Mouse (Mus musculus) B cell, adult 2 months (primary cell): Measurements from ENCODE around the gene Ntsr1.

Experiments used
- DNase-seq, 2 experiments: peaks; one replicate each; pipeline ENCODE4 v3.0.0; 2022

The Ntsr1 gene

DNA sequence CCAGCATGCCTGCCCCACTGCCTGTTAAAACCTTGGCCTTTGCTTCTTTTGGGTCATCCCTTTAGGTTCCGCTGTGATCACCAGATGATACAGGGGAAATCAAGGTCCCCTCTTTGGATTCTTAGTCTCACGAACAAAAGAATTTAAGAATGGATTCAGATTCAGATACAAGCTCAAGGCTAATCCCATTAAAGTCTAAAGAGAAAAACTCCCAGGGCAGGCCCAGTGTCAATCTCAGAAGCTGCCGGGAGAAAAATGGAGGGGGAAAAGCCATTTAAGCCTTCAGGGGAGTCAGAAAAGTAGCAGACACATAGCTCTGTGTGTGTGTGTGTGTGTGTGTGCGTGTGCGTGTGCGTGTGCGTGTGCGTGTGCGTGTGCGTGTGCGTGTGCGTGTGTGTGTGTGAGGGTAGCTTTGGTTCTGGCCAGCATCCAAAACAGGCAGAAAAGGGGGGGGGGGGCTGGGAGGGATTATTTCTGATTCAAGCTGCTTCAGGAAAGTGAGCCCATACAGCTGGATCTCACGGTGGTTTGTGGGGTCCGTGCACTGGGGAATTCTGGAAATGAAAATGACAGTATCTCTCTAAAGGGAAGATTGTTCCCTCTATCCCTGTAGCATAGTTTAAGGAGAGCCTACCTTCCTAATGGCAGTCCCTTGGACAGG lies 8.8 kb downstream of the Ntsr1 start:
- DNase-seq: no peak

DNA sequence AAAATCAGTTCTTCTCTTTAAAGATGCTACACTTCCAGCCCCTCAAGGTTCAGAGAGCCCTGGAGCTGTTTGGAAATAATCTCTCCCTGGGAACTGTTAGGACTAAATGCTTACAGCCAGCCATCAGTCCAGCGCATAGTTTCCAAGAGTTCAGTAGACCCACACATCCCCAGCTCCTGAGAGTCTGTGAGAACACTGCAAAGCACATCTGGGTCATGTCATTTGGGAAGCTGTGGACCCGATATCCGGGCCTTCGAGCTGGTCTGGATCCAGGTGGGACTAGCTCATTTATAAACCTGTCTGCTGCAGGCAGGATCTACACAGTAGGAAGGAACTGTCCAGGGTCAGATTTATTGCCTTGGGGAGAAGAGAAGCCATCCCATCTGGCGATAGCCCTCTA lies 11.1 kb downstream of the Ntsr1 start:
- no peak for DNase-seq

DNA sequence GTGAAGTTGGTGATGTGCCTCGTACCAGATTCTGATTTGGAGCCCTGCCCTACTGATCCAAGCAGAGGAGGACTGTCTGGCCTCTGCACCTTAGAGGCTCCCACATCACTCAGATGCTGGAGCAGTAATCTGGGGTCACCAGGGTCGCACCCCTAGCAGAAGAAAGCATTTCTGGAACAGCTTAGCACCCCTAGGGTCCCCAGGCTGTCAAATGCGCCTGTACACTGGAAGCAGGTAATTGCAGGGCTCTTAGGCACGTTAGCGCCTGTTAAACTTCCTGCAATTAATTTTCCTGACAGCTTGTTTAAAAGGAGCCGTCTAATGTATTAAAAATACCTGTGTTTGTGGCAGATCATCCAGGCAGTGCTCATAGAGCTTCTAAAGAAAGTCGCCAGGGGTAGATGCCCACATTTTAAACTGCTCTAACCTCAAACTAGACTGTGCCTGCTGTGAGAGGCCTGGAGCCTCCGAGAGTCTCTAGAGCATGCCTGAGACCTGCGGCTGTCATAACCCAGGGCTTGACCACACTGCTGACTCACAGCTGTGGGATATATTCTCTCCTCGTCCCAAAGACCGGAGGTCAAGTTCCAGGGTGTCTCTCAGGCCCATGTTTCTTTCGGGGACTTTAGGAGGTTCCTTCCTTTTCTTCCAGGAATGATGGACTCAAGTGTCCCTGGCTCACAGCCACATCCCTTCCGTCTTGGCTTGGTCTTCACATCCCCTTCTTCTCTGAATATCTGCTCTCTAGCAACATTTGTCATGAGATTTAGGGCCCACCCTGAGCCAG lies 12.3 kb downstream of the Ntsr1 start:
- no peak for DNase-seq

DNA sequence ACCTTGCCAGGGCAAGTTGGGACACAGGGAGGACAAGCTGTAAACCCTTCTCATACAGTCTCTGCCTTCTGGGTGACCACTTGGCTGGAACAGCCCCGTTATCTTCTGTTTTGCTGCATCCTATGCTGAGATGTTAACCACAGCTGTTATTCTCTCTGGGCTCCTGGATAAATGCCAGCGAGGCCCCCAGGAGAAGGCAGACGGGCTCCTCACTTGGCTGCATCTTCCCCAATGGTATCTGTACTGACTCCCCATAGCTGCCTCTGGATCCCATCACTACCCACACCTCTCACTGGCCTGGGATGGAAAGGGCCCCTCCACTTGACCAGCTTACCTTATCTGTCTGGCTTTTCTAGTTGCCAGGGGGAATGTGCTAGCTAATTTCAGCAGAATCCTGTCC lies 13.2 kb downstream of the Ntsr1 start:
- DNase-seq: no peak

DNA sequence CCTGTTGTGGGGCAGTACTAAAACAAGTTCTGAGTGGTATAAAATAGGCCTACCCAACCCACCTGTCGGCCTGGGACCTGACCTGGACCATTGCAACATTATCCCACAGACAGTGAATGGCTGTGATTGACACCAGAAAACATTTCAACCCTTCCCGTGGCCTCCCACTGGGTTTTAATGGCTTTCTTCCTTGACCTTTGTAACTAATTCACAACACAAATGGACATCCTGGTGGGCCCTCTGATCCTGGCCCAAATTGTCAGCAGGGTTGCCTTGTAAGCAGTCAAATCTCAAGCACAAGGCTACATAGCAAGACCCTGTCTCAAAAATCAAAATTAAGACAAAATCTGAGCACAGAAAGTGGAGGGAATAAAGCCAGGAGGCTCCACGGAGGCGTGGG lies 14.1 kb downstream of the Ntsr1 start:
- no peak for DNase-seq

DNA sequence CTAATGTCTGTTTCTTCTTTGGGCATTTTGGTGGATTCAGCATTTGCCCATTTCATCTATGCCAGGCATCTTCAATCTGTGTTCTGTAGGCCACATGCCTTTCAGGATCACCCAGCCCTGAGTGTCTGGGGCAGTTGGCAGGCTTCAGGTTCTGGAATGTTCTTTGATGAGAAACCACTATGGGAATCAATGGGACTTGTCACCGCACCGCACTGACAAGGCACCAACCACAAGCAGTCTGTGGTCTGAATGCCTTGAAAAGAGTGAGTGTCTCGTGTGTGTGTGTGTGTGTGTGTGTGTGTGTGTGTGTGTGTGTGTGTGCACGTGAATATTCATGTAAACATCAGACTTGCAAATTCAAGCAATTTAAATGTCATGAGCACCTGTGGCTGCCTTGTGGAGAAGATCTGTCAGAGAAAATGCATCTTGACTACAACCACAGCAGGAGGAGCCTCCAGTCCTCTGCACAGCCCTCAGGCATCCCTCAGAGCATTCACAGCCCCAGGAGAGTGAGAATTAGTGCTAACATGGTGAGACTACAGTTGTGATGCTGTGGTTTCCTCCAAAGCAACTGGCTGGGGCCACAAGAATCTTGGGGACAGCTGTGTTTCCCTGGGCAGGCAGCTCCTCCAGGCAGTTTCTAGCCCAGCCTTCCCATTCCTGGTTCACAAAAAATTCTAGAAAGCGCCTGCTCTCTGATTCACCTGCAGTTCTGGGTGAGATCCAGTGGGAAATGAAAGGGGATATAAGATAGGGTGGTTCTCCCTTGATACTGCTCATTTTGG lies 21.9 kb downstream of the Ntsr1 start:
- DNase-seq: no peak

DNA sequence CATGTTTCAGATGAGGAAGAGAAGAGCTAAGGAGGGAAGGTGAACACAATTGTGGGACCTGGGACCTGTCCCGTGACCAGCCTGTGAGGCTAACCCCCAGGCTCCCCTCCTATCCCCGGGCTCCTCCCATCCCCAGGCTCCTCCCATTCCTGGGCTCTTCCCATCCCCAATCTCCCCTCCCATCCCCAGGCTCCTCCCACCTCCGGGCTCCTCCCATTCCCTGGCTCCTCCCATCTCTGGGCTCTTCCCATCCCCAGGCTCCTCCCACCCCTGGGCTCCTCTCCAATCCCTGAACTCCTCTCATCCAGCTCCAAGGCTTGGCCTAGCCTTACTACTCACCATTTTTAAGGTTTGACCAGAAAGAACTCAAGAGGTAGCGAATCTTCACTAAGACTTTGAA lies 23.0 kb downstream of the Ntsr1 start:
- no peak for DNase-seq

DNA sequence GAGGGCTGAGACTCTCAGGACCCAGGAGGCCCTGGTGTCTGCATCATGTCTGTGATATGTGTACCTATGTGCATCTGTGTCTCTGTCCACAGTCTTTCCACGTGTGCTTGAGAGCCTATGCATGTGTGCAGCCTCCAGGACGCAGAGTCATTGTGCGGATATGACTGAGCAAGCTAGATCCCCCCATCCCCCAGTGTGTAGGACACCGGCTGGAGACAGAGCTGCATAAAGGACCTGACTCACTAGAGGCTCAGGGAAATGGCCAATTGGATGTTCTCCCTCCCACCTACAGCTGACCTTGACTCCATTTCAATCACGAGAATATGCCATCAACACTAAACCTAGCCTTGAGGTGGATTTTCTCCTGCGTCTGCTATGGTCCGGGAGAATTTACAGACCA lies 27.7 kb downstream of the Ntsr1 start:
- no peak for DNase-seq

DNA sequence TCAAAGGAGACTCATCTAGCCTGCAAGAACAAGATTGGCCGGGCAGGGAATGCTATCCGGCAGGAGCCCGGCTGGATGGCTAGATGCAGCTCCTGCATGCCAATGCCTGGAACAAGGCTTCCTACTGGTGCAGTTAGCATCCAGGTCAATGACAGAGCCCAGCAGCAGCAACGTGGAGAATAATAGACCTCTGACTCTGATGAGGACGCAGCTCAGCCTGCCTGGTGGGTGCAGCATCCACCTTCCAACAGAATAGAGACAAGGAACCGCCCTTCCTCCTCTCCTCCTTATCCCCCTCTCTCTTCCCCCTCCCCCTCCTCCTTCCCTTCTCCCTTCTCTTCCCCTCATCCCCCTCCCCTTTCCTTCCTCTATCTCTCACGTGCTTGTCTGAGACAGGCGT lies 28.1 kb downstream of the Ntsr1 start:
- no peak for DNase-seq

DNA sequence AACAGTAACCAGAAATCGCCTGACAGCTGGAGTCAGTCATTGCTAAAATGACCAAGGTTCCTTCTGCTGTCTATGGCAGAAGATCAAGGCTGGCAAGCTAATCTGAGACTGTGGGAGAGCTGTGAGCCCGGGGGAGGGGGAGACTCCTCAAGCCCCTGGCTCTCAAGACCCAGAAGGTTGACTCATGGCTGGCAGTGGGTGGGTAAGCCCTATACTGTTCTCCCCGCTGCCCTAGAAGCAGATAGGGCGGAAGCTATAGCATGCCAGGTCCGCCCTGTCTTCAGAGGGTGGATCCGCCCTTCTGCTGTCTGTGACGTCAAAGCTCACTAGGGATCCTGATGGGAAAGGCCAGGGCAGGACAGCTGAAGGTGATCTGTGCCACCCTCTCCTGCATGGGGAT lies 30.4 kb downstream of the Ntsr1 start:
- DNase-seq: no peak

DNA sequence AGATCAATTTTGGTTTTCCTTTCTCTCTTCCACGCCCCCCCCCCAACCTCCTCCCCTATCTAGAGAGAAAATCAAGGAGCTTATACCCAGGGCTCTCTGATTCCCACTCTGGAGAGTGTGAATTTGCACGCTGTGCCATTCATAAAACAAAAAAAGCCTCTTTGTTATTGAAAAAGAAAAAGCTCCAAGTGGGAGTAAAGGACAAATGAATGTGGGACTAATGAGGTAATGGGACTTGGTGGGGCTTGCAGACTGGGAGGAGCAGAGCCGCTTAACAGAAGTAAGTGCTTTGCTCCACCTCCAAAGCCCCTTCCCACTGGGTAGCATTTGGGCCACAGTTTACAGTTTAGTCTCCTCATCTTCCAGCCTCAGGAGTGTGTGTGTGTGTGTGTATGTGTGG lies 30.8 kb downstream of the Ntsr1 start:
- no peak for DNase-seq

DNA sequence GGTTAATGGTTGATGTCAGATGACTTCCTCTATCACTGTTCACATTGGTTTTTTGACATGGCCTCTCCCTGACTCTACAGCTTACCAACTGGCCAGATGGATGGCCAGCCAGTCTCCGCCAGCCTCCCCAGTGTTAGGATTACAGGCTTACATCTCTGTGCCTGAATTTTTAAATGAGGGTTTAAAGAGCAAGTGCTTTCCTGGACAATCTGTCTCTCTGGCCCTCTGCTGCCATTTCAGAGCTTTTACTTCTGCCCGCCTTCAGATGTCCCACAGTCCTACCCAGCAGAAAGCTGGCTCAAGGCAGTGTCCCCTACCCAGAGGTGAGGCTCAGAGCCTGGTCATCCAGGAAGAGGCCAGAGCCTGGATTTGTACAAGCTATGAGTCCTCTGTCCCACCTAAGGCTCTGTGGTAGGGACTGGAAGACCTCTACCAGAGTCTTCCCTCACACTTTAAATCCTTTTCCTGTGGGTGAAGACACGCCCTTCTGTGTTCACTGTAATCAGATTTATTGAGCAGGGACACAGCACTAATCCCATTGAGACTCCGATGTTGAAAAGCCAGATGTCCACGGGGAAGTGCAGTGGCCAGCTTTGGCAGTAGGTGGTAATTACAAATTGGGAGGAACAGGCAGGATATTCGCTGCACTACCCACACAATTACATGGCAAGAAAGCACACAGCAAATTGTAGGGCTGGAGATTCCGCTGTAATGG lies 32.1 kb downstream of the Ntsr1 start:
- no peak for DNase-seq

DNA sequence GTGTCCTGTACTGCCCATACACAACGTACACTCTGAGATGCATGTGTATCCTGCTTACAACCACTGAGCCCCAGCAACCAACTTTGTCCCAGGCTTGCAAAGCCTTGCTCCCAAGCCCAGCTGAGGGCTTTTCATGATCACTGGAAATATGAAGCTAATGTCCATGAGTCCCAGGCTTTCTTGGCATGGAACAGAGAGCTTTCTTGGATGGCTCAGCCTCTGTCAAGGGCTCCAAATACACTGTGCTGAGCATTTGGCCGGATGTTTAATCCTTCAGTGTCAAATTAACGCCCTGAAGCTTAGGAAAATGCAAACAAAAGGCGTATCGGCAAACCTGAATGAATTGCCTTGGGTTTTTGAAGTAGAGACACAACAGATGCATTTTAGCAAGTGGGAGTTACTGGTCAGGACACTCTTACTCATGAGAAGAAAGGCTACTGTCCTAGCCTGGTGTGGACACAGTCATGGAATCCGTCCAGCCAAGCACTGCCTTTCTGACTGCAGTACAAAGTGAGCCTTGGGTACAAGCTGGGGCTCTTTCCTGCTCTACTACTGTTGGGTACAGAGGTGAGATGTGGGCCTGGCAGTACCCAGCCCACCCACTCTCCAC lies 32.7 kb downstream of the Ntsr1 start:
- DNase-seq: no peak

DNA sequence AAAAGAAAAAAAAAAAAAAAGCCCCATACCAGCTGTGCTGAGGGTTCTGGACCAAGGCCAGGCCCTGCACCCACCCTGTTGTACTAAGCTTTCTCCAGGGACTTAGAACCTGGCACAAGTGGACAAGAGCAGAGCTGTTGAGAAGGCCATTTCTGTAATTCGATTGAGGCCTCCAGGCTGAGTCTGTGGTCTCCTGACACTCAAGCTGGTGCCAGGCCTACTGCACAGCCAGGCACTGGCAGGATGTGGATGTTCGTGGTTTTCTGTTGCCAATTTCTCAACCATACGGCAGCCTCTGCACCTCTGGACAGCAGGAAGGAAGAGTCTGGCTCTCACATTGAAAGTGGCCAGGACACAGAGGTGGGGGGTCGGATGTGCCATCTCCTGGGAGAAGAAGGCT lies 33.5 kb downstream of the Ntsr1 start:
- no peak for DNase-seq

DNA sequence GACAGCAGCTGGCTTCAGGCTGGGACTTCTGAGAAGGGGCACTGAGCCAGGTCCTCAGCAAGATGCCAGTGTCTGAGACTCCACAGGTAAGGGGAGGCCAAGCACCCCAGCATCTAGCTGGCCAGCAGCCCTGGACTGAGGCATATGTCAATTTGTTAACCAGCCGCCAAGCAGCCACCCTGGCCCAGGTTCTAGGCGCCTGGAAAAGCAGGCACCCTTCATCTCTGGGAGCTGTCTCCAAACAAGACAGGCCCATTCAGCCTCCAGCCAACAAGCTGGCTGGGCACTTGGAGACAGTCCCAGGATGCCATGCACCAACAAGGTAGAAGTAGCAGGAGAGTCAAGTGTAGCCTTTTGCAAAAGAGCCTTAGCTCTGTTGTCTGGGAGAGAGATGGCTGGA lies 43.9 kb downstream of the Ntsr1 start:
- DNase-seq: no peak

DNA sequence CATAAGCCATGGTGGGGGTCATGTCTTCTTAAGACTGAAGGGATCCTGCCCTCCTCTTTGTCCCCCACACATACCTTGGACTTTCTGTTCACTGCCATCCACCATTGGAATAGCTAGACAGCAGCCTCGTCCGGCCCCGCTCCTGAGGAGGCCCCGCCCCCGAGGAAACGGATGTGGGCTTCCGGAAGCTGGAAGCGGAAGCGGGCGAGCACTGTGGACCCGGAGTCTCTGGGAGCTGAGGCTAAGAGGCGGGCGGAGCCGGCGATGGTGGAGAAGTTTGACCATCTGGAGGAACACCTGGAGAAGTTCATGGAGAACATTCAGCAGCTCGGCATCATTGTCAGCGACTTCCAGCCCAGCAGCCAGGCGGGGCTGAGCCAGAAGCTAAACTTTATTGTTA lies 45.3 kb downstream of the Ntsr1 start:
- no peak for DNase-seq

DNA sequence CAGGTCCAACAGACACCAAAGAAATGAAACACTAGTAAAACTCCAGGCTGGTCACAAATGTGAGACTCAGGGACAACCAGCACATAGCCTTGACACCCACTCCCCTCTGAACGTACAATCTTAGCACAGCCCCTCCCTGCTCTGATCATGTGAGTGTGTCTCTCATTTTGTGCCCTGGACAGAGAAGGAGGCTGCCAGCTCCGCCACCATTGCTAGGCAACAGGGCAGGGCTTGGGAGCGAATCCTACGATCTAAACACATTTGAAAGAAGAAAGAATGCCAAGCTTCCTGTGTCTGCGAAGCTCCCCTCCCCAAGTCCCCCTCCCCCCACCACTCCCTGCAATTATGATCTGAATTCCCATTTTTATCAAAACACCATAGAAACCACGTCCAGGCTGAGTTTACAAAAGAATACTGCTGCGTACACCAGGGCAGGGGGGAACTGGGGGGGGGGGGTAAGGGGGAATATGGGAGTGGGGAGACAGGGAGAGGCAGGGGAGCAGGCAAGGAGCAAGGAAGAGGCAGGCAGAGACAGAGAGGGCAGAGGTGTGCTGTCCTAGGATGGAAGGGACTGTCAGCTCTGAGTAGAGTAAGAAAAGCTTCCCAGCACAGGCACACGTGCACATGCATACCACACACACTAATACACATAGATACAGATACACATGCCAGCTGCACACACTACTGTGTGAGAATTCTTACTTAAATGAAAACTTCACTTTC lies 47.8 kb downstream of the Ntsr1 start:
- DNase-seq: no peak

DNA sequence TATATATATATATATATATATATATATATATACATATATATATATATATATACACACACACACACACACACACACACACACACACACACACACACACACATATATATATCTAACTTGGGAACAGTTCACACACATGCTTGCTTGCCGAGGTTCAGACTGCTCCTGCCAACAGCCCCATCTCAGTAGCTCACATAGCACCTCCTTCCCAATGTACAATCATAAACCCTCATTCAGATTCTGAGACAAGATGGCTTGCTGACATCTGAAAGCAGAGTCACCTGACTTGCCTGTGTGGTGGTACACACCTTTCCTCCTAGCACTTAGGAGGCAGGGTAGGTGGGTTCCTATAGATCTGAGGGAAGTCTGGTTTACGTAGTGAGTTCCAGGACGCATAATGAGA lies 52.6 kb downstream of the Ntsr1 start:
- no peak for DNase-seq

DNA sequence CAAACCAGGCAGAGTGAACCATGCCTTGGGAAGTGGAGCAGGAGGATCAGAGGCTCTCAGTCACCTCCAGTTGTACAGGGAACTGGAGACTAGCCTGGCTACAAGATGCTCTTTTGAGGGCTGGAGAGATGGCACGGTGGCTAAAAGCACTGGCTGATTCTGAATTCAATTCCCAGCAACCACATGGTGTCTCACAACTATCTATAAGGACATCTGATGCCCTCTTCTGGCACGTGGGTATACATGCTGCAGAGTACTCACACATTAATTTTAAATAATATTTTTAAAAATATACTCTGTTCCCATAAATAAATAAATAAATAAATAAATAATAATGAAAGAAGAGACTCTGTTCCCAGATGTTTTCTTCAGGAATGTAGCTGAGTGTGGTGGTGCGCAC lies 55.4 kb downstream of the Ntsr1 start:
- DNase-seq: no peak

DNA sequence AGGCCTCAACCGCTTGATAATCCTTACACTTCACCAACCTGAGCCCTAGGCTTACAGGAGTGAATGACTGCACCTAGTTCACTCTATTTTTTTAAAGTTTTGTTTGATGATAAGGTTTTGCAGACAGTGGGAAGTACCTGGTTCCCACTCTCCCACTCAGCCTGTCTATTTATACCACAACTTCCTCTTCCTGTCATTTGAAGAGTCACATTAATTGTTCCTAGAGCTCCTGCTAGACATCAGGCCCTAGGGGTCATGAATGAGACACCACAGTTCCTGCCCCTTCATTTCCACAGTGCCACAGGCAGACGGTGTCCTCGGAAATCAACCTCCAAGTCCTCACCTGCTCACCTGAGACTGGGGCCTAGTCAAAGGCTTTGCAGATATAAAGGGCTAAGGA lies 56.7 kb downstream of the Ntsr1 start:
- DNase-seq: no peak

DNA sequence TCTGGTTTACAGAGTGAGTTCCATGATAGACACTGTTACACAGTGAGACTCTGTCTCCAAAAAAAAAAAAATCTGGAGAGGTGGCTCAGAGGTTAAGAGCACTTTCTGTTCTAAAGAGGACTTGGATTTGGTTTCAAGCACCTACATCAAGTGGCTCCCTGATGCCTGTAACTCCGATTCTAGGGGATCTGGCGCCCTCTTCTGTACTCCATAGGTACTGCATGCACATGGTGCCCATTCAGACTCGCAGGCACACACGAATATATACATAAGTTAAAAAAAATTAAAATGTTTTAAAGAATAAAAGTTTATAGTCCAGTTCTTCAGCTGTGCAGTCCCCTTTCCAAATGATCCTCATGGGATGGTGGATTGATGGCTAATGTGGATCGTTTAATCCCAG lies 60.5 kb downstream of the Ntsr1 start:
- DNase-seq: peak; percentile 37 to 43

DNA sequence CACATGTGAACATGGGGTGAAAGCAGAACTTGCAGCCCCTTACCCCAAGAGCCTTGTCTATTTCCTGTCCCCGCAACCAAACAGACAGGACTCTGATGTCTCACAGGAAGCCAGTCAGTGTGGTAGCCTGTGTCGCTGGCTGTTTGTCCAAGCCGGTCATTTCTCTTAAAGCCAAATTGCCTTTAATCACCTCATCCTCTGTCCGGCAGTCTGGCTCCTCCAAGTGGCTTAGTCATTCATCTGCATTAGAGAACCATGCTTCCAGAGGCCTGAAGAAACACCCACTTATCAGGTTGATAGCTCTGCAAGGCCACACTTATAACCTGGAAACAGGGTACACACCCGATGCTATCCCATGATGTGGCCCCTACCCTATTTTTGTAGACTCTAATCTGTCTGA lies 62.4 kb downstream of the Ntsr1 start:
- no peak for DNase-seq
